Mouse (Mus musculus) MEL (cell line): ENCODE results near the gene 4930402F06Rik. TPM values are rescaled to one million over a fixed set of nuclear protein-coding genes. Genes with fewer than 3 reads are reported as not detected.

Experiments used
- DNase-seq: peaks from one replicate; pipeline ENCODE4 v3.0.0; 2011; ENCODE audit warnings: low read depth, low spot score
- H3K27ac ChIP-seq: 2 replicates; pipeline ENCODE4 v1.5.1; 2012; ENCODE audit warnings: low read depth, mild to moderate bottlenecking, control low read depth, low read length, moderate library complexity; ENCODE audit not compliant: control insufficient read depth
- H3K27me3 ChIP-seq, 2 experiments: fragments of 150-350 bp in 1 of 2; sonication (generic) in 1 of 2; 2 replicates each; pipeline ENCODE4 v1.6.1; 2012; ENCODE audit warnings: low read length in 2 of 2, mild to moderate bottlenecking in 2 of 2, improper control_type of control experiment in 1 of 2, moderate library complexity in 1 of 2; ENCODE audit not compliant: insufficient read depth in 2 of 2, control insufficient read depth in 1 of 2
- H3K36me3 ChIP-seq, 2 experiments: 2 replicates each; pipeline ENCODE4 v1.6.1; 2012 to 2014; ENCODE audit warnings: low read length in 2 of 2, improper control_type of control experiment in 1 of 2, inconsistent platforms in 1 of 2, mild to moderate bottlenecking in 1 of 2; ENCODE audit not compliant: insufficient read depth in 2 of 2, control insufficient read depth in 1 of 2
- H3K4me1 ChIP-seq, 2 experiments: fragments of 150-350 bp in 1 of 2; sonication (generic) in 1 of 2; 2 replicates each; pipeline ENCODE4 v1.6.1; 2012; ENCODE audit warnings: low read length in 2 of 2, improper control_type of control experiment in 1 of 2, mild to moderate bottlenecking in 1 of 2; ENCODE audit not compliant: insufficient read depth in 2 of 2, control insufficient read depth in 1 of 2
- H3K4me3 ChIP-seq, 2 experiments: fragments of 150-350 bp in 1 of 2; sonication (generic) in 1 of 2; 2 replicates each; pipeline ENCODE4 v1.5.1; 2012; ENCODE audit warnings: low read depth in 2 of 2, low read length in 2 of 2, mild to moderate bottlenecking in 2 of 2, moderate library complexity in 2 of 2, control low read depth in 1 of 2, improper control_type of control experiment in 1 of 2; ENCODE audit not compliant: control insufficient read depth in 1 of 2, insufficient read depth in 1 of 2
- H3K79me2 ChIP-seq: 2 replicates; pipeline ENCODE4 v1.6.1; 2012; ENCODE audit warnings: mild to moderate bottlenecking, low read length, moderate library complexity; ENCODE audit not compliant: control insufficient read depth, poor library complexity, insufficient read depth
- H3K9ac ChIP-seq: 2 replicates; pipeline ENCODE4 v1.6.1; 2012; ENCODE audit warnings: low read depth, mild to moderate bottlenecking, control low read depth, low read length, moderate library complexity; ENCODE audit not compliant: control insufficient read depth, poor library complexity, severe bottlenecking
- H3K9me3 ChIP-seq: fragments of 150-350 bp; sonication (generic); replicated peaks from 2 replicates; pipeline ENCODE4 v1.6.1; 2012; ENCODE audit warnings: mild to moderate bottlenecking, low read length, improper control_type of control experiment, moderate library complexity; ENCODE audit not compliant: insufficient read depth
- CTCF ChIP-seq, 3 experiments: IDR thresholded peaks in 2 of 3; conservative IDR thresholded peaks in 1 of 3; 2 replicates each; pipeline ENCODE4 v1.5.1; 2011 to 2012; ENCODE audit warnings: low read length in 3 of 3, low read depth in 2 of 3, mild to moderate bottlenecking in 2 of 3, improper control_type of control experiment in 1 of 3, inconsistent platforms in 1 of 3, mixed read lengths in 1 of 3, moderate library complexity in 1 of 3; ENCODE audit not compliant: control insufficient read depth in 1 of 3, insufficient read depth in 1 of 3, poor library complexity in 1 of 3, severe bottlenecking in 1 of 3
- ELF1 ChIP-seq: IDR thresholded peaks from 2 replicates; pipeline ENCODE4 v1.6.1; 2014; ENCODE audit warnings: low read depth, mild to moderate bottlenecking, inconsistent platforms, low read length, improper control_type of control experiment, moderate library complexity
- ETS1 ChIP-seq: IDR thresholded peaks from 2 replicates; pipeline ENCODE4 v1.6.1; 2012; ENCODE audit warnings: low read depth, mild to moderate bottlenecking, inconsistent platforms, low read length, improper control_type of control experiment, moderate library complexity
- GABPA ChIP-seq: IDR thresholded peaks from 2 replicates; pipeline ENCODE4 v1.6.1; 2012; ENCODE audit warnings: low read depth, mild to moderate bottlenecking, inconsistent platforms, low read length, improper control_type of control experiment, moderate library complexity
- SIN3A ChIP-seq: IDR thresholded peaks from 2 replicates; pipeline ENCODE4 v1.6.1; 2012; ENCODE audit warnings: low read length, improper control_type of control experiment, inconsistent platforms
- ZC3H11A ChIP-seq: IDR thresholded peaks from 2 replicates; pipeline ENCODE4 v1.6.1; 2012; ENCODE audit warnings: low read depth, mild to moderate bottlenecking, inconsistent platforms, low read length, improper control_type of control experiment
- ZKSCAN1 ChIP-seq: IDR thresholded peaks from 2 replicates; pipeline ENCODE4 v1.6.1; 2012; ENCODE audit warnings: low read depth, mild to moderate bottlenecking, inconsistent platforms, low read length, improper control_type of control experiment, moderate library complexity
- ZNF384 ChIP-seq: IDR thresholded peaks from 2 replicates; pipeline ENCODE4 v1.6.1; 2012; ENCODE audit warnings: low read depth, mild to moderate bottlenecking, inconsistent platforms, low read length, improper control_type of control experiment
- polyA plus RNA-seq, 2 experiments: library from polyadenylated mRNA; stranded (reverse) in 1 of 2; unstranded in 1 of 2; fragments of >175 nt in 1 of 2; fragments of >200 nt in 1 of 2; gene quantifications; 2 replicates each; pipeline versions ENCODE4 v1.2.1 to v1.2.4; 2012; ENCODE audit warnings: low replicate concordance in 2 of 2, low read depth in 1 of 2; ENCODE audit not compliant: insufficient read length in 2 of 2, insufficient read depth in 1 of 2, missing spikeins in 1 of 2
- total RNA-seq: library from RNA; depleted of rRNA; stranded (reverse); fragments of 300-350 nt; gene quantifications from 2 replicates; pipeline ENCODE4 v1.2.3, GENCODE M21; 2012; rRNA removed

Gene 4930402F06Rik
- total and polyA plus RNA-seq, 3 experiments: not detected

DNA sequence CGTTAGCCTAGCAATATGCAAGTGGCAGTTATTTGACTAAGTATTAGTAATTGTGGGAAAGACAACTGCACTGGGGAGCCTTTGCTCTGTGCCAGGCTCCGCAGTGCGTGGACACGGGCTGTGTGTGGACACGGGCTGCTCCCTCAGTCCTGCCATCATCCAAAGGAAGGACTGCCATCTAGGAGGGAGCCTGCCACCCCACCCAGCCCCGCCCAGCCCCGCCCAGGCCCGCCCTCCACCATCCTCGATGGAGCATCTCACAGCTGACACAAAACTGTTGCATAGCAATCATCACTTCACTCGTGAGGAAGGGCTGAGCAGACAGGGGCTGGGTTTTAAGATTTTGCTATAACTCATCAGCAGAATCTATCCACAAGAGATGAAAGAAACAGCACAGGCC lies 71.0 kb downstream of the 4930402F06Rik start:
- TF ChIP-seq ELF1 (no peak), GABPA (no peak), ZC3H11A (no peak), ZKSCAN1 (no peak), ZNF384 (no peak), SIN3A (no peak), ETS1 (no peak), CTCF (IDR thresholded peaks at IDR 0.05 in 2 of 3, conservative IDR thresholded peaks at IDR 0.05 in 1 of 3; ENCODE audit: control insufficient read depth in 1 of 3, insufficient read depth in 1 of 3, low read depth in 2 of 3, low read length in 3 of 3, poor library complexity in 1 of 3, severe bottlenecking in 1 of 3) (no peak)
- H3K27ac ChIP-seq: no peak overlapping the region
- no peak overlapping the region for H3K9ac ChIP-seq
- peaks cover 3 to 47% of the 10 kb centered on the region in 2 experiments for H3K36me3 ChIP-seq
- H3K79me2 ChIP-seq: no peaks in the 10 kb centered on the region
- DNase-seq: no peak
- no peak overlapping the region for H3K4me3 ChIP-seq
- H3K27me3 ChIP-seq: no peaks in the 10 kb centered on the region
- peaks cover 18 to 42% of the 10 kb centered on the region in 2 experiments for H3K4me1 ChIP-seq
- H3K9me3 ChIP-seq: no peaks in the 10 kb centered on the region

Other genes with a start within 250 kb of the 4930402F06Rik start
- gene Rab14, start 196.1 kb downstream of the 4930402F06Rik start, total RNA-seq: 27.2 and 28.1 TPM in 2 replicates
- 10 to 100 TPM; 78.1 to 81.6 TPM for gene Rab14, start 196.1 kb downstream of the 4930402F06Rik start, polyA plus RNA-seq
- 6.0 and 8.0 TPM in 2 replicates for gene Gsn, start 140.8 kb downstream of the 4930402F06Rik start, total RNA-seq
- 1 to 10 TPM in 1 of 2 experiments, not detected in 1; 8.2 TPM for gene Gsn, start 140.8 kb downstream of the 4930402F06Rik start, polyA plus RNA-seq
- 27.2 and 49.4 TPM in 2 replicates for gene Stom, start 60.2 kb downstream of the 4930402F06Rik start, total RNA-seq
- 10 to 100 TPM in 1 of 2 experiments, not detected in 1; 28.0 TPM for gene Stom, start 60.2 kb downstream of the 4930402F06Rik start, polyA plus RNA-seq
- not detected in 2 replicates for gene 4930568D16Rik, start 29.4 kb downstream of the 4930402F06Rik start, total RNA-seq
- not detected for gene 4930568D16Rik, start 29.4 kb downstream of the 4930402F06Rik start, polyA plus RNA-seq
- 23.6 and 30.7 TPM in 2 replicates for gene Ggta1, start 66.1 kb upstream of the 4930402F06Rik start, total RNA-seq
- 10 to 100 TPM in 1 of 2 experiments, not detected in 1; 29.2 TPM for gene Ggta1, start 66.1 kb upstream of the 4930402F06Rik start, polyA plus RNA-seq
- 2.5 and 4.0 TPM in 2 replicates for gene Dab2ip, start 161.1 kb upstream of the 4930402F06Rik start, total RNA-seq
- 1 to 10 TPM in 1 of 2 experiments, not detected in 1; 9.9 TPM for gene Dab2ip, start 161.1 kb upstream of the 4930402F06Rik start, polyA plus RNA-seq